Mouse (Mus musculus) cerebellum, adult (tissue): ENCODE measurements around the gene Spast.
"Not testable (repeated sequence)": the region's sequence is repeated elsewhere in the genome, so short reads cannot be mapped to it uniquely, and the experiment has no call there.

ENCODE experiments used
- ATAC-seq: cut with Nextera tagmentation; 2 replicates; pipeline ENCODE4 v1.9.2; 2017; ENCODE audit warnings: mild to moderate bottlenecking, moderate library complexity, mixed read lengths; ENCODE audit not compliant: insufficient number of reproducible peaks, low FRiP score, low TSS enrichment

Spast gene

DNA sequence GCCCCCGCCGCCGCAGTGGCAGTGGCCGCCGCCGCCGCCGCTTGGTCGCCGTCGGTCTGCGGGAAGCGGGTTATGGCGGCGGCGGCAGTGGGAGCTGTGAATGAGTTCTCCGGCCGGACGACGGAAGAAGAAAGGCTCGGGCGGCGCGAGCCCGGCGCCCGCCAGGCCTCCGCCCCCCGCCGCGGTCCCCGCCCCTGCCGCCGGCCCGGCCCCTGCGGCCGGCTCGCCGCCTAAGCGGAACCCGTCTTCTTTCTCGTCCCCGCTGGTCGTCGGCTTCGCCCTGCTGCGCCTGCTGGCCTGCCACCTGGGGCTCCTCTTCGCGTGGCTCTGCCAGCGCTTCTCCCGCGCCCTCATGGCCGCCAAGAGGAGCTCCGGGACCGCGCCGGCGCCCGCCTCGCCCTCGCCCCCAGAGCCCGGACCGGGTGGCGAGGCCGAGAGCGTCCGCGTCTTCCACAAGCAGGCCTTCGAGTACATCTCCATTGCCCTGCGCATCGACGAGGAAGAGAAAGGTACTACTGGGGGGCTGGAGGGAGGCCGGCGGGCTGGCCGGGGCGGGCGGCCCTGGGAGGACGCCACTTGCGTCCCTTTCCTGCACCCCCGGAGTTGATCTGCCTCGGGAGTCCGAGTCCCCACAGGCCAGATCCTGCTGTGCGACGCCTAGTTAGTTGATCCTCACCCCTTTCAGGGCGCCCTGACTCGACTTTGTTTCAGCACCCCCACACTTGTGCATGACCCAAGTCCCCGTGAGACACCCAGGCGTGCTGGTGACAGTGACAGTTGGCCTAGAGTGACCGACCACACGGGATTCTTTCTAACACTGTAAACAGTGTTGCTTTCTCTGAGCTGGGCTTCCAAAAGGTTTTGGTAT, at the start of gene Spast:
TSS of gene Spast (plus strand) at position 51 of the 868 bp plus-strand sequence.
- peak; percentile 45 for ATAC-seq

DNA sequence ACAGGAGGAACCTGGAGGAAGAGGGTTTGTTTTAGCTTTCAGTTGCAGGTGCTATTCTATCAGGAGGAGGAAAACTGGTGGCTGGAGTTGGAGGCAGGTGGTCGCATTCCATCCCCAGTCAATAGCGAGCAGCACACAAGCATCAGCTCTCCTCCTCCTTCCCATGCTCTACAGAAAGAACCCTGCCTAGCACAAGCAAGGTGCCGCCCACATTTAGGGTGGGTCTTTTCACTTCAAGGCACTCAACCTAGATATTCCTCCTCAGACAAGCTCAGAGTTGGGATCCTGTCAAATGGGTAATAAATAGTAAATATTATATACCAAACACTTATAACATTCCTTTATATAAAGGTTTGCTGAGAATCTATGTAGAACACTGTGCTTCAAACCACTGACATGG, 48.6 kb upstream of the Spast start:
- no peak for ATAC-seq

DNA sequence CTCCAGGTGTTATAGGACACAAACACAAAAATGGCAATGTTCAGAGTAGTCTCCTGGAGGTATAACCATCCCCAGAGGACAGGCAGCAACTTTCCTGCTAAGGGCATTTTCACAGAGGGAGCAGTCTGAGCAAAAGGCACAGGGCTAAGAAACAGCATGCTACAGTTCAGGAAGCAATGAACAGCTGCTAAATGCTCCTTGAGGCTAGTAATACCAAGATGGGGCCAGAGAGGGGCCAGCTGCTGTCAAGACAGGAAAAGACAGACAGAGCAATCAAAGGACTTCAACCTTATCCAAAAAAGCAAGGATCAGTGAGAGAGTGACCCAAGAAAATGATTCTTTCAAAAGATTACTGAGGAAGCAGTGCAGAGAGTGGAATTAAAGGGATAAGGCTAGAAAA, 47.9 kb upstream of the Spast start:
- ATAC-seq, result no peak

DNA sequence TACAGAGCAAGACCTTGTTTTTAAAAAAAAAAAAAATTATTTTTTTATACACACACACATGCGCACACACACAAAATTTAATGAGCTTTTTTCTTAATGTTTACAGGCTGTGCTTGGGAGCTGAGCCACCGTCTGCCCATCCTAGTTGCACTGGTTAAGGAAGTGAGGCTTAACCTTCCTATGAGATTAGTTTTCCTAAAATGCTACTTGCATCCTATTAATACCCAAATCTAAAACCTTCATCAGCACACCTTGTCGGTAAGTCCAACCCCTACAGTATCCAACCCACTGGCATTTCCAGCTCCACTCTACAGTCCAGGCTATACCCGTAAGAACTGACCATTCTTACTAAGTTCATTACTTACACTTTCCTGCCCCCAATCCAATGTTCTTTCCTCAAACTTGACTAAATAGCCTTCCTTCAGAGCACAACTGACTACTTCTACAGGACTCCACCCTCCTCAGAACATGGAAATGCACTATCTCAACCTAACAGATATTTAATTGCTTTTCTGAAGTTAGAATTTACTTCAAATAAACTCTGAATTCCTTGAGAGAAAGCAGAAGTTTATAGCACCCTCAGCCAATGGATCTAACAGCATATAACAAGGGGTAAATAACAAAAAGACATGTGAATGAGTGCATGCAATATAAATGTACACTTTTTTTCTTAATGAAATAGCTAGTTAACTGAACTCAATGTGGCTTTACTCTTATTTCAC, 47.0 kb upstream of the Spast start:
- ATAC-seq, result no peak

DNA sequence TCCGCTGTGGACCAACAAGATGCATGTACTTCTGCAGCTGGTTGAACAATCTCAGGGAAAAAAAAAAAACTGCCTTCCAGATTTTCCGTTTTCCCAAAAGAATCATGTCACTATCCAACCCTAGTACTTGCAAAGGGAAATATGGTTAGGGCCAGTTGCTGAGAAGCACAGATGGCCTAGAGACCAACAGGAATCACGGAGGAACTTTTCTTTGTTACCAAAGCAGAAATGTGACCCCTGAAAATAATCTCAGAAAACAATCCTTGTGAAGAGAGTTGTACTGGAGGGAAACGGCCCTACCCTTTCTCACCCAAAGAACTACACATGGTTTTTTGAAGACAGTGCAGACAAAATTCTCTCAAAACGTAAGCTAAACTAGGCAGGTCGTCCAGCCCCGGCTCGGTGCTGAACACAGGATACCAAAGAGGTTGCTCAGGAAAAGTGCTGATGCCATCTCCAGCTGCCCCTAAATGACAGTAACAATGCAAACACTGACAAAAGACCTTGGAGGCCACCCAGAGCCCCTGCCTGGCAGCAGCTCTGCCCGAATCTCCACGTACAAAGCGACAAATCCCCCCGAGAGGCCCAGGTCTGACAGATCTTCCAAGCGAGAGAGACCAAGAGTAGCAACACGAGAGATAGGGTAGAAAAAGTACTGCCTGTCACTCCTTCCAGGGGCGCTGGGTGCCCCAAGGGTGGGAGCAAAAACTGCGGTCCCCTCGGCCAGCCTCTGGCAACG, 44.9 kb upstream of the Spast start:
- peak; percentile 9; the same call in 1 of the 2 replicates for ATAC-seq

DNA sequence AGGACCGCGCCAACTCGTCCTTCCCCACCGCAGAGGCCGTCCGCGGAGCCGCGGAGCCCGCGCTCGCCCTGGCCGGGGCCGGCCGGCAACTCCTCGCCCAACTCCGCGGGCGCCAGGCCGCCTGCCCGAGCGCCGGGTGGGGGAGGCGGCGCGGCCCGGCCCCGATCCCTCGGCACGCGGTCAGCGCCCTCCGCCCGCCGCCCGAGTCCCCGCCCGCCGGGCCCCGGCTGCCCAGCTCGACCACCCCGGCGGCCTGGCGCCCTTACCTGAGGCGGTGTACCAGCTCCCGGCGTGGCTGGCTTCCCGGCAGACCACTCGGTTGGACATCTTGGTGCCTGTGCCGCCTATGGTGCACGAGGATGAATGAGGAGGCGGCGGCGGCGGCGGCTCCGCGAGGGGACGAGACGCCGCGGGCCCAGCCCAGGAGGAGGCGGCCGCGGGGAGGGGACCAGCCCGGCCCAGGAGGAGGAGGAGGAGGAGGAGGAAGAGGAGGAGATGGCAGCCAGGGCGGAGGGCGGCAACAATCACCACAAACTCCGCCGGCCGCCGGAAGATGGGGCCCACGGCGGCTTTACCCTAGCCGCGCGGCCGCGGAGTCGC, 44.3 kb upstream of the Spast start:
- peak; percentile 77 for ATAC-seq

DNA sequence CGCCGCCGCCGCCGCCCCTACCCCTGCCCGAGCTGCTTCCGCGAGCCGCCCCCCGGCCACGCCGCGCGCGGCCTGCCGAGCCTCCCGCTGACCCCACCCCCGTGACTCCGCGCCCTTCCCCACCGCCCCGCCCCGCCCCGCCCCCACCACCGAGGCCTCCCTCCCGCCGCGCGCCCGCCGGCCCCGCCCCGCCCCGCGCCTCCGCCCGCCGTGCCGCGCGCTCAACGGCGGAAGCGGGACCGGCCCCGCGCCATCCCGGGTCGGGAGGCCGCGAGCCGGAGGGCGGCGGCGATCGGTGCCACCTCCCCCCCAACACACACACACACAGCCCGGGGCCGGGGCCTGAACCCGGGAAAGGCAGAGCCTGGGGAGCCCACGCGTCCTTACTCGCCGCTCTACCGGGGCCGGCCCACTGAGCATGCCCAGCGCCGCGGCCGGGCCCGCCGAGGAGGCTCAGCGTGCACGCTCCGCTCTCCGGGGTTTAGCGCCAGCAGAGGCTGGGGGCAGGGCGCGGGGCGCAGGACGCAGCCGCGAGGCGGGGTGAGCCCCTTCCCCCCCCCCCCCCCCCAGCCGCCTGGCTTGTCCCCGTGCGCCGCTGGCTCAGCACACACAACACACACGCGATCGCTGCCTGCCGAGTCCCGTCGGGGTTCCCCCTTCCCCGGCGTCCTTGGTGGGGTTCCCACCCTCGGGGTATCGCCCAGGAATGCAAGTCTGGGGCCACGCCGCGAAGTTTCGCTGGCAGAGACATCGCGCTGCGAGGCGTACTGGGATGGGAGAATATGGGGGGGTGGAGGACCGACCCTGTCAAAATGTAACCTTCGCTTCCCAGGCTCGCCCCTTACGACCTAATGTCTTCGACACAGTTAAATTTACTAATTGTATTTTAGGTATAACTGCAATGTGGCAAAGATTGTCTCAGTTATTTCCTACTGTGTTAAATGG, 43.5 kb upstream of the Spast start, which contains the start of gene Memo1:
TSS of gene Memo1 (minus strand) at position 496 of the 945 bp plus-strand sequence.
- peak; percentile 80 for ATAC-seq

DNA sequence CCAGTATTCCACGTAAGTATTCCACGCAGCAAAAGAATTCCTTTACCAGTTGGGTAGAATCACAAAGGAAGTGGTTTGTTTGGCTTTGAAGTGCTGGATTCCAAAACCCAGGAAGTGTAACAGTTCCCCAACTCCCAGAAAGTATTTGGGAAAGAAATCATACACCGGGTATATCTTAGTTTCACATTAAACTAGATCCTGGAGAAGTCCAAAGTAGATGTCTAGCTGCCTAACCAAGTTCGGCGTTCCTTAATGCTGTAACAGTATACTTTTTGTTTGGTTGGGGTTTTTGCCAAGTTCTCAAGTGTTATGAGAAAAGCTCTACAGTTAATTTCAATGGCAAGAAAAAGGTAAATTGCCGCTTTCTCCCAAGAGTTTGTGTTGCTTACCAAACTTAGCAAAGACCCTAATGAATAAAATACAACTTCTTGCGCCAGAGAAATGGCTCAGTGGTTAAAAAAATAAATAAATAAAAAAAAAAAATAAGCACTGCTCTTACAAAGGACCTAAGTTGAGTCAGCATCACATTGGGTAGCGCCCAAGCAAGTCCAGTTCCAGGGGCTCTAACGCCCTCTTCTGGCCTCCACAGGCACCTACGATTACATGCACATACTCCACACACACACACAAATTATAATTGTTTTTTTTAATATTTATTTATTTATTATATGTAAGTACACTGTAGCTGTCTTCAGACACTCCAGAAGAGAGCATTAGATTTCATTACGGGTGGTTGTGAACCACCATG, 42.5 kb upstream of the Spast start:
- no peak for ATAC-seq

DNA sequence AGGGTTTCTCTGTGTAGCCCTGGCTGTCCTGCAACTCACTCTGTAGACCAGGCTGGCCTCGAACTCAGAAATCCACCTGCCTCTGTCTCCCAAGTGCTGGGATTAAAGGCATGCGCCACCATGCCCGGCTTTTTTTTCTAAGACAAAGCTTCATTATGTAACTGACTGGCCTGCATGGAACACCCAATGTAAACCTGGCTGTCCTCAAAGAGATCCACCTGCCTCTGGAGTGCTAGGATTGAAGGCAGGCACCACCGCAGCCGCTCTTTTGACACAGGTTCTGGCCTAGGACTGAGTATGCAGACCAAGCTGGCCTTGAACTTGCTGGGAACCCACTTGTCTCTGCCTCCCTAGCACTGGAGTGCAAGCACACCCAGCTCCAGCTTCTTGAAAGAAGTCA, 41.8 kb upstream of the Spast start:
- not testable (repeated sequence) for ATAC-seq

DNA sequence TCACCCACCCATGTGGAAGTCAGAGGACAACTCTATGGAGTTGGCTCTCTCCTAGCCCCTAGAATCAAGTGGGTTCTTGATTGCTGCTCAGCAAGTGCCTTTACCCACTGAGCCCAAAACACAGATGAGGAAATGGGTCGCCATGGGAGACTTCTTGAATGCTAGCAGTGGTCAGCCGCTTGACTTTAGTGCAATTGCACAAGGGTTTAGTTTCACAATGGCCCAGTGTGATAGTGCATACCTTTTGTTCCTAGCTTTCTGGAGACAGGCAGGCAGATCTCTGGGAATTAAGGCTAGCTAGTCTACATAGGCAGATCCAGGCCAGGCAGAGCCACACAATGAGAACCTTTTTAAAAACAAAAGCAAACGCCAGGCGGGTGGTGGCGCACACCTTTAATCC, 38.7 kb upstream of the Spast start:
- ATAC-seq, result no peak

DNA sequence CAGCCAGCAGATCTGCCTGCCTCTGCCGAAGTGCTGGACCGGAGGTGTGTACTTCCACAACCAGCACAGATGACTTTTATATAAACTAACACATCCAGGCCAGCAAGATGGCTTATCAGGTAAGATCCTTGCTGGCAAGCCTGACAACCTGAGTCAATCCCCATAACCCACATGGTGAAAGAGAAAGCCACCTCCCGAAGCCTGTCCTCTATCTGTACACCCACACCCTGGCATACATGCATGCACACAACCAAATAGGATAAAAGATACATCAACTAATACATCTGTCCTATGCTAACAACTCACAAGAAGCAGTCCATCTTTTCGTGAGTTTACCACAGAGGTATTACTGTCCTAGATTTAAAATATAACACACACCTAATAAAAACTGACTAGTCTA, 34.7 kb upstream of the Spast start:
- ATAC-seq, result no peak

DNA sequence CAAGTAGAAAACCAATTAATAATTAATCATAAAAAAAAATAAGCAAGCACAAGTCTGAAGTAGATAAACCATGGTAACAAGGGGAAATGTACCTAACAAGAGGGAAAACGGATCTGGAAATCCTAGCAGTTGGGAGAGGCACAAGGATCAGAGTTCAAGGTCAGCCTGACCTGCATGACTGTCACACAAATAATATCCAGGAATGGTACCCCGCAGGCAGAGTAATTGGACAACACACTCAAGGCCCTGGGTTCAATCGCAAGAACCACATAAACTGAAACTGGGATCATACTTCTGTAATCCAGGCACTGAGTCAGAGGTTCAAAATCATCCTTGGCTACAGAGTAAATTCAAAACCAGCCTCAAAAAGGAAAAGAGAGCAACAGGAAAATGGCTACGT, 33.2 kb upstream of the Spast start:
- ATAC-seq, result no peak

DNA sequence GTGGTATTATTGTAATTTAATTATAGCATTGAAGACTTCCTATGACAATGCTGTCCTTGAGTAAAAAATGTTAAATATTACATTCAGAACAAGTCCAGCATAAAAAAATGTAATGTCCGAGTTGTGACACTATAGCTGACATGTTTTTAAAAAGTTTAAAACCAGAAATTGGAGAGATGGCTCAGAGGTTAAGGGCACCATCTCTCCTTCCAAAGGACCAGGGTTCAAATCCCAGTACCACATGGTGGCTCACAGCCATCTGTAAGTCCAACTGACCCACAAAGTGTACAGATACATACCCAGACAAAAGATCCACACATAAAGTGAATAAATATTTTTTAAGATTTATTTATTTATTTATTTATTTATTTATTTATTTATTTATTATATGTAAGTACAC, 32.8 kb upstream of the Spast start:
- no peak for ATAC-seq

DNA sequence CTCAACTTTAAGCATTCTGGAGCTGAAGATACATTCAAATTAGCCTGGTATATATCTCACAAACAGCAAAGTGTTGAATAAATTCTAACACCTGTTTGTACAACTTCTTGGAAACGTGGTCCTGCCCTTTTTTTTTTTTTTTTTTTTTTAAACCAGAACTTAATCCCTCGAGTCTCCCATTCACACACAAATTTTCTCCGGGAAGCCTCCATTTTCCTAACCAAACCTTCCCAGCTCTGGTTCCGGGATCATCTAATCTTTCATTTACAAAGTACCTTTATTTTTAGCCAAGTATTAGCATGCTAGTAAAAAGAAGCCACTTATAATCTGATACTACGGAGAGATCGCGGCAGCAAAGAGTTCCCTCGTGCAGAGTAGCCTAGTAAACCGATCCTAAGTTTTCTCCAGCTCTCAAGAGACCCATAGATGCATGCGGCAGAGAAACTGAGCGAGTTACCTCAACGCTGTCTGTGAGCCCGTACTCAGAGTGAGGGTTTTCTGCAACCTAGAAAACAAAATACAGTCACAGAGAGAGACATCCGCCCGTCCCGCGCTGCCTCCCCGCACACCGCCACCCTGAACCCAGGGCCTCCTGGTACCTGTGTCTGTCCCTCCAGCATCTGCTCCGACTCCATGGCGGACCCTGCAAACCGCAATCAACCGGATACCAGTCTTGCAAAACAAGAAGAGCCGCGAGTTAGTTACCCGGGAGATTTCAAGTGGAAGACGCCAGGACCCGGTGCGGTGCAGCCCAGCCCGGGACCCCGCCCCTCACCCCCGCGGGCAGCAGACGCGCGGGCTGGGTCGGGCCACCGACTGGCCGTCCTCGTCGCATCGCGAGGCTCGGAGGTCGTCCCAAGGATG, 23.1 kb upstream of the Spast start:
- ATAC-seq, result peak; percentile 63

DNA sequence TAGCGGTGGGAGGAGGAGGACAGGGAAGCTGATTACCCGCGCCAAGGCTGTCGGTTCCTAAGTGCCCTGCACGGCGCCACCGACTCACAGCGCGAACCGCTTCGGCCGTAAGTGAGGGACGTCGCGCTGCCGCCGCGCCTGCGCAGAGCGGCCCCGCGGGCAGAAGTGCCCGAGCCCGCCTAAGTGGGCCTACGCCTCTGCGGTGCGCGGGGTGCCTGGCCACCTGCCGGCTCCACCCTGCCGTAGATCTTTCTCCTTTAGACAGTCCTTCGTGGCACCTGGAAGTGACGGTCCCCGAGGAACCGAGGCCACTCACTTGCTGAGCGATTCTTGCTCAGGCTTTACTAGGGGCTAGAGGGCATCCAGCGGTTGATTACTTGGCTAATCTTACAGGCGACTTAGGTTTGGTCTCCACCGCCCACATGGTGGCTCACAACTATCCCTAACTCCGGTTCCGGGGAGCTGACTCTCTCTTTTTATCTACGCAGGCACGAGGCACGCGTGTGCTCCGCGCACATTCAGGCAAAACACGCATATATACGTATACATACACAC, 22.4 kb upstream of the Spast start:
- peak; percentile 97 for ATAC-seq

DNA sequence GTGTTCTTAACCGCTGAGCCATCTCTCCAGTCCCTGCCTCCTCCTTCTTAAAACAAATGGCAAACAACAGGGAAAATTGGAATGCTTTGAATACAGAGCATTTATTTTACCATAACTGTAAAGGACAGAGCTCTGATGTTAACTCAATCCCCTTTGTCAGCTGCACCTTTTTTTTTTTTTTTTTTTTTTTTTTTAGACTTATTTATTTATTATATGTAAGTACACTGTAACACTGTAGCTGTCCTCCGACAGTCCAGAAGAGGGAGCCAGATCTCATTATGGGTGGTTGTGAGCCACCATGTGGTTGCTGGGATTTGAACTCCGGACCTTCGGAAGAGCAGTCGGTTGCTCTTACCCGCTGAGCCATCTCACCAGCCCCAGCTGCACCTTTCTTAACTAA, 20.1 kb upstream of the Spast start:
- ATAC-seq, result no peak

DNA sequence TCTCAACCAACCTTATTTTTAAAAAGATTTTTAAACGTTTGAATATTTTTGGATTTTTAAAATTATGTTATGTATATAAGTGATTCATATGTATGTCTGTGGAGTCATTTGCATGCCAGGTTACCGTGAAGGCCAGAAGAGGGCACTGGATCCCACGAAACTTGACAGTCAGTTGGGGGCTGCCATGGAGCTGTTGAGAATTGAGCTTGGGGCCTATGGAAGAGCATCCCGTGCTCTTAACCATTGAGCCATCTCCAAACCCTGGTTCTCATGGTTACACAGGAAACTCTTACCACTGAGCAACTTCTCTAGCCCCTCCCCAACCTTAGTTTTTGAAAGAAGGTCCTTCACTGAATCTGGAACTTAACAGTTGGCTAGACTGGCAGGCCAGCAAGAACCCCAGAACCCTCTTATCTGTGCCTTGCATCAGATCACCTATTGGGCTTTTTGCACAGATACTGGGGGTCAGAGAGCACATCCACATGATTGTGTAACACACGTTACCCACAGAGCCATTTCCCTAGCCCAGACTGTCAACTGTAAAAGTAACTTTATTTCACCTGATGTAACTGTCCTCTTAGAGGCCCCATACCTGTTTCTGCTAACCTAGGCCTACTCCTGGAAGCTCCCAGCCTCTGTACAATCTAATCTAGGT, 16.3 kb upstream of the Spast start:
- ATAC-seq, result no peak
